ENCODE assay signal across 11 mouse cellular contexts in the genomic region with DNA sequence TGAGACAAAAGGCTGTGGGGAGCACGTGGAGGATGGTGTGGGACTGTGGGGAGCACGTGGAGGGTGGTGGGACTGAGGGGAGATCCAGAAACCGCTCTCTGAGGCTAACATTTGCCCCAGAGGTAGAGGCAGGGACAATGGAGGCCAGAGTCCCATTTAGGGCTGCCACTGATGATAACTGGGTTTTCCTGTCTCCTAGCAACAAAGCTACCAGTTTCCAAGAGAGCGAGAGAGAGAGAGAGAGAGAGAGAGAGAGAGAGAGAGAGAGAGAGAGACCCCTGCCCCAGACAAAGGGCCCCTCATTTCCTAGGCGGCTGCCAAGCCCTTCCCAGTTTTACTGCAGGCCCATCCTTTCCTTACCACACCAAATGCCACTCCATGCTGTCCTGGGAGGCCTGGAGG. TPM values are rescaled to one million over a fixed set of nuclear protein-coding genes. Genes with fewer than 3 reads are reported as not detected.
DNase-seq lines count a peak whose midpoint lies in the region; ATAC-seq lines count a peak whose summit lies in the region.
"Had no signal": no experiment of that assay in that cellular context is flagged by ENCODE, and none has a peak within 500 bp of the region (broad histone marks: within the 10 kb centered on the region; RNA-seq: fewer than 3 reads in every experiment).

No protein-coding gene starts in this region.

- DNase-seq in layer of hippocampus, adult 8-10 months (ENCODE audit: low spot score in 2 of 2): no peak
- DNase-seq in left cerebral cortex, postnatal 10 days (ENCODE audit: extremely low spot score in 1 of 2, low spot score in 2 of 2): no peak
- DNase-seq in cerebellum, adult 9-11 months: no peak
- DNase-seq: adrenal gland, postnatal 36 days; cerebellum, adult 11-12 months; thymus, postnatal 4 days had no signal

- WGBS in forebrain, embryonic 13.5 days: 6% methylated on average over 4 of the region's 5 CpGs
- 9% methylated on average over 5 of the region's 5 CpGs for WGBS in hindbrain, embryonic 15.5 days
- WGBS in midbrain, embryonic 13.5 days: 5% methylated on average over 5 of the region's 5 CpGs

- intact Hi-C loops in left cerebral cortex, postnatal 10 days (cut with DNase I): no loop called here

- no peak overlapping the region for H3K4me3 ChIP-seq in forebrain, embryonic 13.5 days
- H3K4me3 ChIP-seq in hindbrain, embryonic 15.5 days: no peak overlapping the region
- H3K4me3 ChIP-seq in midbrain, embryonic 13.5 days (replicated peaks): no peak overlapping the region

- peak overlapping the region; percentile 97 for H3K27ac ChIP-seq in forebrain, embryonic 13.5 days
- H3K27ac ChIP-seq in hindbrain, embryonic 15.5 days (replicated peaks): peak overlapping the region; percentile 84
- peak overlapping the region; percentile 95 for H3K27ac ChIP-seq in midbrain, embryonic 13.5 days

- peak; percentile 31 for ATAC-seq in forebrain, embryonic 13.5 days
- peak; percentile 23; the same call in 1 of the 2 replicates for ATAC-seq in hindbrain, embryonic 15.5 days (ENCODE audit: low FRiP score, low read depth)
- peak; percentile 44 for ATAC-seq in midbrain, embryonic 13.5 days
- ATAC-seq in erythroblast, adult 5-6 weeks (replicated peaks; ENCODE audit: low FRiP score, poor library complexity, severe bottlenecking): no peak

- H3K4me1 ChIP-seq in forebrain, embryonic 13.5 days: peaks cover 88% of the 10 kb centered on the region
- peaks cover 89% of the 10 kb centered on the region for H3K4me1 ChIP-seq in hindbrain, embryonic 15.5 days (replicated peaks)
- peaks cover 93% of the 10 kb centered on the region for H3K4me1 ChIP-seq in midbrain, embryonic 13.5 days (replicated peaks)

- H3K36me3 ChIP-seq in forebrain, embryonic 13.5 days (ENCODE audit: poor library complexity, severe bottlenecking): peaks cover 20% of the 10 kb centered on the region
- no peaks in the 10 kb centered on the region for H3K36me3 ChIP-seq in hindbrain, embryonic 15.5 days
- no peaks in the 10 kb centered on the region for H3K36me3 ChIP-seq in midbrain, embryonic 13.5 days

- peak overlapping the region; percentile 62 for H3K9ac ChIP-seq in forebrain, embryonic 13.5 days
- H3K9ac ChIP-seq in hindbrain, embryonic 15.5 days: peak overlapping the region; percentile 18
- peak overlapping the region; percentile 56 for H3K9ac ChIP-seq in midbrain, embryonic 13.5 days (replicated peaks)
- H3K9ac ChIP-seq: lung, embryonic 14.5 days had no signal

- no peaks in the 10 kb centered on the region for H3K27me3 ChIP-seq in forebrain, embryonic 13.5 days
- H3K27me3 ChIP-seq in hindbrain, embryonic 15.5 days: no peaks in the 10 kb centered on the region
- no peaks in the 10 kb centered on the region for H3K27me3 ChIP-seq in midbrain, embryonic 13.5 days

- H3K4me2 ChIP-seq in forebrain, embryonic 13.5 days: peak overlapping the region; percentile 40
- no peak overlapping the region for H3K4me2 ChIP-seq in hindbrain, embryonic 15.5 days
- peak overlapping the region; percentile 28 for H3K4me2 ChIP-seq in midbrain, embryonic 13.5 days (replicated peaks)

- no peaks in the 10 kb centered on the region for H3K9me3 ChIP-seq in forebrain, embryonic 13.5 days (replicated peaks)
- no peaks in the 10 kb centered on the region for H3K9me3 ChIP-seq in hindbrain, embryonic 15.5 days
- H3K9me3 ChIP-seq in midbrain, embryonic 13.5 days: no peaks in the 10 kb centered on the region

RNA-seq across cellular contexts. Expression of a gene that starts 33.4 kb away (rescaled TPM):
- 37.2 and 42.6 TPM in 2 replicates for polyA plus RNA-seq in forebrain, embryonic 13.5 days (2015; fragmentation: Nextera tagmentation; extraction: Ambion mirVana)
- polyA plus RNA-seq in hindbrain, embryonic 15.5 days (2015; fragmentation: Nextera tagmentation; extraction: Ambion mirVana): 60.2 and 60.6 TPM in 2 replicates
- 39.2 and 50.0 TPM in 2 replicates for polyA plus RNA-seq in midbrain, embryonic 13.5 days (2015; fragmentation: Nextera tagmentation; extraction: Ambion mirVana)
- total RNA-seq in erythroblast, adult 5-6 weeks (2015; ENCODE audit: low replicate concordance): 2.1 and 2.3 TPM in 2 replicates
- total RNA-seq in erythroblast, adult 5-6 weeks (2017; ENCODE audit: low replicate concordance): 4.7 and 6.0 TPM in 2 replicates
- total RNA-seq in layer of hippocampus, adult 8-10 months (2022): 100 to 1,000 TPM in 1 of 4 experiments, 10 to 100 TPM in 3; 82.8 to 103 (median 94.8) TPM
- total RNA-seq in left cerebral cortex, postnatal 10 days (2021): 100 to 1,000 TPM; 165 to 168 TPM

RNA-seq across cellular contexts. Expression of a gene that starts 44.0 kb away (rescaled TPM):
- polyA plus RNA-seq in forebrain, embryonic 13.5 days (2015; fragmentation: Nextera tagmentation; extraction: Ambion mirVana): 196 and 224 TPM in 2 replicates
- 98.8 and 117 TPM in 2 replicates for polyA plus RNA-seq in hindbrain, embryonic 15.5 days (2015; fragmentation: Nextera tagmentation; extraction: Ambion mirVana)
- 167 and 169 TPM in 2 replicates for polyA plus RNA-seq in midbrain, embryonic 13.5 days (2015; fragmentation: Nextera tagmentation; extraction: Ambion mirVana)
- total RNA-seq in erythroblast, adult 5-6 weeks (2015; ENCODE audit: low replicate concordance): 51.0 and 66.9 TPM in 2 replicates
- total RNA-seq in erythroblast, adult 5-6 weeks (2017; ENCODE audit: low replicate concordance): 63.7 and 79.4 TPM in 2 replicates
- 10 to 100 TPM; 33.5 to 41.2 (median 38.7) TPM for total RNA-seq in layer of hippocampus, adult 8-10 months (2022)
- total RNA-seq in left cerebral cortex, postnatal 10 days (2021): 10 to 100 TPM; 43.9 to 46.4 TPM

RNA-seq across cellular contexts. Expression of a gene that starts 54.1 kb away (rescaled TPM):
- 116 and 118 TPM in 2 replicates for polyA plus RNA-seq in forebrain, embryonic 13.5 days (2015; fragmentation: Nextera tagmentation; extraction: Ambion mirVana)
- polyA plus RNA-seq in hindbrain, embryonic 15.5 days (2015; fragmentation: Nextera tagmentation; extraction: Ambion mirVana): 94.0 and 95.2 TPM in 2 replicates
- polyA plus RNA-seq in midbrain, embryonic 13.5 days (2015; fragmentation: Nextera tagmentation; extraction: Ambion mirVana): 106 and 108 TPM in 2 replicates
- total RNA-seq in erythroblast, adult 5-6 weeks (2015; ENCODE audit: low replicate concordance): 15.4 and 27.4 TPM in 2 replicates
- total RNA-seq in erythroblast, adult 5-6 weeks (2017; ENCODE audit: low replicate concordance): 5.3 and 21.7 TPM in 2 replicates
- 10 to 100 TPM; 54.2 to 71.4 (median 58.9) TPM for total RNA-seq in layer of hippocampus, adult 8-10 months (2022)
- total RNA-seq in left cerebral cortex, postnatal 10 days (2021): 10 to 100 TPM; 63.3 to 67.7 TPM

Comparison
In these comparisons a context has a peak if more than half of its experiments do, and no peak if none do; other contexts are left out.
1. RNA of a gene that starts 33.4 kb away (total RNA-seq): 165 to 168 TPM in left cerebral cortex, postnatal 10 days and 82.8 to 103 TPM in layer of hippocampus, adult 8-10 months; 2.1 to 6.0 TPM in erythroblast, adult 5-6 weeks; every median in the first group is over 10 times any median in the second.
2. Peak in every context shown above with its lines, with median percentiles within 50 percentile points of each other: H3K27ac ChIP-seq and H3K9ac ChIP-seq.